Mouse (Mus musculus): ENCODE measurements at regions not wholly inside any gene's neighbourhood (a gene's known extent, or its start where the extent isn't known, plus 50 kb on each side); places are given as distances from the start of the nearest gene placed in this dataset.

DNA sequence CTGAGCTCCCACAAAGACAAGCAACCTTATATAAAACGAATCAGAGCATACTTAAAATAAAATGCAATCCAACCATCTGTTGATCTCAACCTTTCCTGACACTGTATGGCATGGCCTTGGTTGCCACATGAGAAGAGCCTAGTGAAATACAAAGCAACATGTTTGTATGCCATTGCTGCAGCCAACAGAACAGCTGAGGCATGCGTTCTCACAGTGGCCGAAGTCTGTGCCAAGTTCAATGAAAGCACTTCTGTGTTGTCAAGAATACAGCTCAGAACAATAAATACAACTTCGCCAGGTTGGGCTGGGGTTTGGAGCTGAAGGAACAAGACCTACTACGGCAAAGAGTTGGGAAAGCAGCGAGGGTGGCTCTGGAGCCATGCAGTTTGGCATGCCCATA lies 872.2 kb downstream of the Epha4 start:
- Histone ChIP-seq H3K4me3 (ENCODE audit: low read depth, low read length) (no peak overlapping the region), H3K9me3 (replicated peaks; ENCODE audit: control insufficient read depth, low read length) (no peaks in the 10 kb centered on the region), H3K4me2 (ENCODE audit: low read depth, low read length) (no peak overlapping the region), H3K36me3 (replicated peaks; ENCODE audit: control insufficient read depth, insufficient read depth, low read length) (no peaks in the 10 kb centered on the region), H3K27me3 (ENCODE audit: control insufficient read depth, insufficient read depth, low read length) (no peaks in the 10 kb centered on the region), H3K27ac (ENCODE audit: low read depth) (no peak overlapping the region), H3K4me1 (ENCODE audit: control insufficient read depth, insufficient read depth) (no peaks in the 10 kb centered on the region), H3K9ac (replicated peaks; ENCODE audit: low read depth, low read length) (no peak overlapping the region)
- ATAC-seq (ENCODE audit: insufficient read depth, low read depth) (no peak), DNase-seq (ENCODE audit: low spot score) (no peak)
- WGBS = 76% methylated on average over 6 of the region's 6 CpGs
- TF ChIP-seq EP300 (IDR thresholded peaks at IDR 0.05; ENCODE audit: low read depth) = no peak
- no peak for TF ChIP-seq CTCF (IDR thresholded peaks at IDR 0.05; ENCODE audit: low read depth)

DNA sequence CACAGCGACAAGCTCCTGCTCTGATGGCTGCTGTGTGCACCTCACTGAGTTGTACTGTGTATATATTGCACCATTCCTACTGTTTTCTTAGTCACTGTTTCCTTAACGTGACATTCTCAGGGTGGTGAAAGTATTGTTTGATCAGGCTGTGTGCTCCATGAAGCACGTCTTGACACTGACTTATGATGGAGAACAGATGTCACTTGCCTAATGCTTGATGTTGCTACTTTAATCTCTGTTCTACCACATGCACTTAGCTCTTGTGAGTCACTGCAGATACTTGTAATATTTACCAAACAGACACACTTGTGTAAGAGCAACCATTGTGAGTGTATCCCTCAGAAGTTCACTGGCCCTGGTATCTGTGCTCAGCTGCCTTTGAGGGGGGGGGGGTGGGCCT lies 870.0 kb downstream of the Epha4 start:
- Histone ChIP-seq H3K27me3 (ENCODE audit: control insufficient read depth, insufficient read depth, low read length) (no peaks in the 10 kb centered on the region), H3K4me2 (ENCODE audit: low read depth, low read length) (no peak overlapping the region), H3K36me3 (replicated peaks; ENCODE audit: control insufficient read depth, insufficient read depth, low read length) (no peaks in the 10 kb centered on the region), H3K9me3 (replicated peaks; ENCODE audit: control insufficient read depth, low read length) (no peaks in the 10 kb centered on the region), H3K27ac (ENCODE audit: low read depth) (no peak overlapping the region), H3K9ac (replicated peaks; ENCODE audit: low read depth, low read length) (no peak overlapping the region), H3K4me3 (ENCODE audit: low read depth, low read length) (no peak overlapping the region), H3K4me1 (ENCODE audit: control insufficient read depth, insufficient read depth) (no peaks in the 10 kb centered on the region)
- no peak for TF ChIP-seq CTCF (IDR thresholded peaks at IDR 0.05; ENCODE audit: low read depth)
- TF ChIP-seq EP300 (IDR thresholded peaks at IDR 0.05; ENCODE audit: low read depth) = no peak
- WGBS = 37% methylated on average over 3 of the region's 3 CpGs
- DNase-seq (ENCODE audit: low spot score) (peak; percentile 11), ATAC-seq (ENCODE audit: insufficient read depth, low read depth) (no peak; the same call in 1 of the 2 replicates)

DNA sequence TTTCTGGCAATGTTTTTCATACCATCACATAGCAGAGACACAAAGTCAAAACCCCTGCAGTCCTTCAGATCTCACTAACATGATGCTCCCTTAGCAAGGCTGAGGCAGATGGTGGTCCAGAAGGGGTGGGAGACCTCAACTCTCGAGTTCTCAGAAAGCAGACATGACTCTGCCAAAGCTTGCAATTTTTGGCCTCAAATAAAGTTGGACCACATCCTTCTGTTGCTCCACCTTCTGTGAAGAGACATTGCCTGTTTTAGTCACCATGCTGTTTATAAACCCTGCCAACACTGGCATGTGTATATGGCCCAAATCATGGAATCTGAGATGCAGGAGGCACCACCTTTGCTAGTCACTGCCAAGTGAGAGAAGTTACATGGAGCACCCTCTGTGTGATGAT lies 860.1 kb downstream of the Epha4 start:
- H3K4me3 ChIP-seq (ENCODE audit: low read depth, low read length) = no peak overlapping the region
- 65% methylated on average over 1 of the region's 1 CpGs for WGBS
- no peaks in the 10 kb centered on the region for H3K27me3 ChIP-seq (ENCODE audit: control insufficient read depth, insufficient read depth, low read length)
- H3K9ac ChIP-seq (replicated peaks; ENCODE audit: low read depth, low read length) = no peak overlapping the region
- no peaks in the 10 kb centered on the region for H3K9me3 ChIP-seq (replicated peaks; ENCODE audit: control insufficient read depth, low read length)
- no peaks in the 10 kb centered on the region for H3K36me3 ChIP-seq (replicated peaks; ENCODE audit: control insufficient read depth, insufficient read depth, low read length)
- DNase-seq (ENCODE audit: low spot score) = no peak
- H3K4me1 ChIP-seq (ENCODE audit: control insufficient read depth, insufficient read depth) = peaks cover 5% of the 10 kb centered on the region; the same call in 1 of the 2 replicates
- no peak for TF ChIP-seq EP300 (IDR thresholded peaks at IDR 0.05; ENCODE audit: low read depth)
- no peak for TF ChIP-seq CTCF (IDR thresholded peaks at IDR 0.05; ENCODE audit: low read depth)
- no peak overlapping the region for H3K27ac ChIP-seq (ENCODE audit: low read depth)
- ATAC-seq (ENCODE audit: insufficient read depth, low read depth) = no peak
- no peak overlapping the region for H3K4me2 ChIP-seq (ENCODE audit: low read depth, low read length)

DNA sequence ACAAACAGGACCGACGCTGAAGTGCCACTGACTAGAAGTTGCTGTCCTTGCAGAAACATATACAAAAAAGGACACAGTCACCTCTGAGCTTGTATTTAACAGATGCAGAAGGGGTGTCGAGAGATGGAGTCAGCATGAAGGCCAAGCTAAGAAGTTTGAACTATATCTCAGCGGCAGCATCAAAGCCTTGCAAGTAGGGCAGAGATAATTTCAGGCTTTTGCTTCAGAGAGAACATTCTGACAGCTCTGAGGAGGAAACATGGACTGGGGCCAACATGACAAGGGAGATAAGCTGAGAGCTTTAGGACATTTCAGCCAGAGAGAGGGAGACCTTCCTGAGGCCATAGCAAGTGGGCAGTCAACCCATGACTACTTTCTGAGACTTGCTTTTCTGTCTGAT lies 856.7 kb downstream of the Epha4 start:
- Histone ChIP-seq H3K4me2 (ENCODE audit: low read depth, low read length) (no peak overlapping the region), H3K4me1 (ENCODE audit: control insufficient read depth, insufficient read depth) (no peaks in the 10 kb centered on the region; the same call in 1 of the 2 replicates), H3K27ac (ENCODE audit: low read depth) (peak overlapping the region; percentile 34; the same call in 1 of the 2 replicates), H3K4me3 (ENCODE audit: low read depth, low read length) (no peak overlapping the region), H3K9ac (replicated peaks; ENCODE audit: low read depth, low read length) (no peak overlapping the region), H3K27me3 (ENCODE audit: control insufficient read depth, insufficient read depth, low read length) (no peaks in the 10 kb centered on the region), H3K36me3 (replicated peaks; ENCODE audit: control insufficient read depth, insufficient read depth, low read length) (no peaks in the 10 kb centered on the region), H3K9me3 (replicated peaks; ENCODE audit: control insufficient read depth, low read length) (no peaks in the 10 kb centered on the region)
- peak; percentile 16; the same call in 1 of the 2 replicates for TF ChIP-seq CTCF (IDR thresholded peaks at IDR 0.05; ENCODE audit: low read depth)
- TF ChIP-seq EP300 (IDR thresholded peaks at IDR 0.05; ENCODE audit: low read depth) = peak; percentile 48; the same call in 1 of the 2 replicates
- peak; percentile 76 for ATAC-seq (ENCODE audit: insufficient read depth, low read depth)
- DNase-seq (ENCODE audit: low spot score) = peak; percentile 62
- WGBS = 19% methylated on average over 4 of the region's 4 CpGs

DNA sequence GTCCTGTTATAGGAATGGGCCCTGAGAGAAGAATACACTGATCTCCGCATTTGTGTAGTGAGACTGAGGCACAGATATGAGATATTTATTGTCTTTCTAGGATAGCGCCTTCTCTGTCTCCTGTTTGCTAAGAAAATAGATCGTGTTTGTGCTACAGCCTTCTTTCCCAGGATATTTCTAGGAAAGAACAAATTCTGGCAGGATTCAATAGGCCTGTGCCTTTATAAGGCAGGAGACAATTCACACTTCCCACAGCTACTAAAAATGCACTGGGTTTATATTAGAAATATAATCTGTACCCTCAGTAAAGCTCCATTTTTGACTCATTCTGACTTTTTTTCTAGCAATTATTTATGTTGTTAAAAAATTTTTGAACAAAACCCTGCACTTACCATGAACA lies 854.7 kb downstream of the Epha4 start:
- Histone ChIP-seq H3K4me3 (ENCODE audit: low read depth, low read length) (no peak overlapping the region), H3K4me2 (ENCODE audit: low read depth, low read length) (no peak overlapping the region), H3K9me3 (replicated peaks; ENCODE audit: control insufficient read depth, low read length) (no peaks in the 10 kb centered on the region), H3K27ac (ENCODE audit: low read depth) (no peak overlapping the region), H3K27me3 (ENCODE audit: control insufficient read depth, insufficient read depth, low read length) (no peaks in the 10 kb centered on the region), H3K36me3 (replicated peaks; ENCODE audit: control insufficient read depth, insufficient read depth, low read length) (no peaks in the 10 kb centered on the region), H3K4me1 (ENCODE audit: control insufficient read depth, insufficient read depth) (no peaks in the 10 kb centered on the region; the same call in 1 of the 2 replicates), H3K9ac (replicated peaks; ENCODE audit: low read depth, low read length) (no peak overlapping the region)
- no peak for DNase-seq (ENCODE audit: low spot score)
- ATAC-seq (ENCODE audit: insufficient read depth, low read depth) = no peak
- WGBS = 78% methylated on average over 3 of the region's 3 CpGs
- no peak for TF ChIP-seq EP300 (IDR thresholded peaks at IDR 0.05; ENCODE audit: low read depth)
- no peak for TF ChIP-seq CTCF (IDR thresholded peaks at IDR 0.05; ENCODE audit: low read depth)

DNA sequence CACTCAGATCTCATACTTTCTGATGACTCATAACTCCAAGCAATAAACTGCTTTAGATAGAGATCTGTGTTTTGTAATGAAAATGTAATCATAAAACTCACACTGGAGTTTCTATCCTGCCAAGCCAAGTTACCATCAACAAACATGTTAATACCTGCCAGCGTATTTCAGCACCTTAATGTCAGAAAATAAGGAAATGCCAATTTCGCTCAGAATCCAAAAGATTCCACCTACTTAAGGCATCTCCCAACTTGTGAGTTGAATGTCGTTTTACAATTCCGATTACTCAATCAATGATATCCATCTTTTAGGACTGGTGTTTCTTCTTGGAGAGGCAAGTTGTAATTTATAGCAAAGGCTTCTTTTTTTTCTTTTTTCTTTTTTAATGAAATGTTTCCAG lies 850.5 kb downstream of the Epha4 start:
- H3K4me1 ChIP-seq (ENCODE audit: control insufficient read depth, insufficient read depth) = no peaks in the 10 kb centered on the region
- no peak overlapping the region for H3K4me2 ChIP-seq (ENCODE audit: low read depth, low read length)
- DNase-seq (ENCODE audit: low spot score) = no peak
- no peaks in the 10 kb centered on the region for H3K27me3 ChIP-seq (ENCODE audit: control insufficient read depth, insufficient read depth, low read length)
- ATAC-seq (ENCODE audit: insufficient read depth, low read depth) = no peak
- no peak overlapping the region for H3K4me3 ChIP-seq (ENCODE audit: low read depth, low read length)
- no peak overlapping the region for H3K9ac ChIP-seq (replicated peaks; ENCODE audit: low read depth, low read length)
- TF ChIP-seq EP300 (IDR thresholded peaks at IDR 0.05; ENCODE audit: low read depth) (no peak), CTCF (IDR thresholded peaks at IDR 0.05; ENCODE audit: low read depth) (no peak)
- H3K27ac ChIP-seq (ENCODE audit: low read depth) = no peak overlapping the region
- no peaks in the 10 kb centered on the region for H3K9me3 ChIP-seq (replicated peaks; ENCODE audit: control insufficient read depth, low read length)
- WGBS = 89% methylated on average over 4 of the region's 4 CpGs
- no peaks in the 10 kb centered on the region for H3K36me3 ChIP-seq (replicated peaks; ENCODE audit: control insufficient read depth, insufficient read depth, low read length)

All from heart, postnatal 0 days (tissue).